Mouse (Mus musculus): ENCODE measurements at regions not wholly inside any gene's neighbourhood (a gene's known extent, or its start where the extent isn't known, plus 50 kb on each side); places are given as distances from the start of the nearest gene placed in this dataset.

- no peak overlapping the region for H3K4me3 ChIP-seq (ENCODE audit: insufficient read depth, low read length)
- TF ChIP-seq POLR2A (IDR thresholded peaks at IDR 0.05; ENCODE audit: low read depth, low read length) (no peak), CTCF (IDR thresholded peaks at IDR 0.05; ENCODE audit: borderline replicate concordance, insufficient read depth, low read length) (no peak)
- H3K27ac ChIP-seq (ENCODE audit: insufficient read depth, low read length) = no peak overlapping the region
- H3K4me1 ChIP-seq (ENCODE audit: control insufficient read depth, insufficient read depth, low read length) = no peaks in the 10 kb centered on the region
Measured at GRCm38 (mm10) chr9:91960556-91961325, 232.0 kb upstream of the Plscr5 start.

- no peaks in the 10 kb centered on the region for H3K4me1 ChIP-seq (ENCODE audit: control insufficient read depth, insufficient read depth, low read length)
- H3K27ac ChIP-seq (ENCODE audit: insufficient read depth, low read length) = no peak overlapping the region
- H3K4me3 ChIP-seq (ENCODE audit: insufficient read depth, low read length) = no peak overlapping the region
- TF ChIP-seq CTCF (IDR thresholded peaks at IDR 0.05; ENCODE audit: borderline replicate concordance, insufficient read depth, low read length) (no peak), POLR2A (IDR thresholded peaks at IDR 0.05; ENCODE audit: low read depth, low read length) (no peak)
Measured at GRCm38 (mm10) chr9:91959592-91959991, 233.1 kb upstream of the Plscr5 start.

GRCm38 (mm10) chr9:91959076-91959475 is 233.7 kb upstream of the Plscr5 start:
- TF ChIP-seq POLR2A (IDR thresholded peaks at IDR 0.05; ENCODE audit: low read depth, low read length) (no peak), CTCF (IDR thresholded peaks at IDR 0.05; ENCODE audit: borderline replicate concordance, insufficient read depth, low read length) (no peak)
- H3K27ac ChIP-seq (ENCODE audit: insufficient read depth, low read length) = no peak overlapping the region
- H3K4me1 ChIP-seq (ENCODE audit: control insufficient read depth, insufficient read depth, low read length) = no peaks in the 10 kb centered on the region
- no peak overlapping the region for H3K4me3 ChIP-seq (ENCODE audit: insufficient read depth, low read length)

- TF ChIP-seq CTCF (IDR thresholded peaks at IDR 0.05; ENCODE audit: borderline replicate concordance, insufficient read depth, low read length) = no peak
- no peak for TF ChIP-seq POLR2A (IDR thresholded peaks at IDR 0.05; ENCODE audit: low read depth, low read length)
- Histone ChIP-seq H3K4me3 (ENCODE audit: insufficient read depth, low read length) (no peak overlapping the region), H3K4me1 (ENCODE audit: control insufficient read depth, insufficient read depth, low read length) (no peaks in the 10 kb centered on the region), H3K27ac (ENCODE audit: insufficient read depth, low read length) (no peak overlapping the region)
Measured at GRCm38 (mm10) chr9:91958421-91958820, 234.3 kb upstream of the Plscr5 start.

- H3K4me1 ChIP-seq (ENCODE audit: control insufficient read depth, insufficient read depth, low read length) = no peaks in the 10 kb centered on the region
- TF ChIP-seq CTCF (IDR thresholded peaks at IDR 0.05; ENCODE audit: borderline replicate concordance, insufficient read depth, low read length) = no peak
- no peak for TF ChIP-seq POLR2A (IDR thresholded peaks at IDR 0.05; ENCODE audit: low read depth, low read length)
- H3K27ac ChIP-seq (ENCODE audit: insufficient read depth, low read length) = no peak overlapping the region
- no peak overlapping the region for H3K4me3 ChIP-seq (ENCODE audit: insufficient read depth, low read length)
Measured at GRCm38 (mm10) chr9:91957061-91957460, 235.7 kb upstream of the Plscr5 start.

- Histone ChIP-seq H3K4me3 (ENCODE audit: insufficient read depth, low read length) (no peak overlapping the region), H3K27ac (ENCODE audit: insufficient read depth, low read length) (no peak overlapping the region), H3K4me1 (ENCODE audit: control insufficient read depth, insufficient read depth, low read length) (no peaks in the 10 kb centered on the region)
- TF ChIP-seq POLR2A (IDR thresholded peaks at IDR 0.05; ENCODE audit: low read depth, low read length) = no peak
Measured at GRCm38 (mm10) chr9:91948746-91949145, 244.0 kb upstream of the Plscr5 start.

GRCm38 (mm10) chr9:91942001-91942400 is 250.7 kb upstream of the Plscr5 start:
- H3K4me3 ChIP-seq (ENCODE audit: insufficient read depth, low read length) = no peak overlapping the region
- no peak for TF ChIP-seq POLR2A (IDR thresholded peaks at IDR 0.05; ENCODE audit: low read depth, low read length)
- TF ChIP-seq CTCF (IDR thresholded peaks at IDR 0.05; ENCODE audit: borderline replicate concordance, insufficient read depth, low read length) = no peak
- no peaks in the 10 kb centered on the region for H3K4me1 ChIP-seq (ENCODE audit: control insufficient read depth, insufficient read depth, low read length)
- no peak overlapping the region for H3K27ac ChIP-seq (ENCODE audit: insufficient read depth, low read length)

GRCm38 (mm10) chr9:91938729-91939128 is 254.0 kb upstream of the Plscr5 start:
- no peak overlapping the region for H3K27ac ChIP-seq (ENCODE audit: insufficient read depth, low read length)
- TF ChIP-seq CTCF (IDR thresholded peaks at IDR 0.05; ENCODE audit: borderline replicate concordance, insufficient read depth, low read length) (no peak), POLR2A (IDR thresholded peaks at IDR 0.05; ENCODE audit: low read depth, low read length) (no peak)

GRCm38 (mm10) chr9:91904066-91904465 is 288.7 kb upstream of the Plscr5 start:
- Histone ChIP-seq H3K27ac (ENCODE audit: insufficient read depth, low read length) (no peak overlapping the region), H3K4me3 (ENCODE audit: insufficient read depth, low read length) (no peak overlapping the region), H3K4me1 (ENCODE audit: control insufficient read depth, insufficient read depth, low read length) (no peaks in the 10 kb centered on the region)
- TF ChIP-seq CTCF (IDR thresholded peaks at IDR 0.05; ENCODE audit: borderline replicate concordance, insufficient read depth, low read length) = no peak
- TF ChIP-seq POLR2A (IDR thresholded peaks at IDR 0.05; ENCODE audit: low read depth, low read length) = no peak

More at GRCm38 (mm10) chr9:91938729-91939128, 254.0 kb upstream of the Plscr5 start:
- Histone ChIP-seq H3K4me1 (ENCODE audit: control insufficient read depth, insufficient read depth, low read length) (no peaks in the 10 kb centered on the region), H3K4me3 (ENCODE audit: insufficient read depth, low read length) (no peak overlapping the region)

- H3K27ac ChIP-seq (ENCODE audit: insufficient read depth, low read length) = no peak overlapping the region
- no peaks in the 10 kb centered on the region for H3K4me1 ChIP-seq (ENCODE audit: control insufficient read depth, insufficient read depth, low read length)
- TF ChIP-seq CTCF (IDR thresholded peaks at IDR 0.05; ENCODE audit: borderline replicate concordance, insufficient read depth, low read length) (no peak), POLR2A (IDR thresholded peaks at IDR 0.05; ENCODE audit: low read depth, low read length) (no peak)
- H3K4me3 ChIP-seq (ENCODE audit: insufficient read depth, low read length) = no peak overlapping the region
Measured at GRCm38 (mm10) chr9:91900956-91901355, 291.8 kb upstream of the Plscr5 start.
